Mouse (Mus musculus) B cell, adult 62 days (primary cell): ENCODE data around the gene Olfr190. TPM values are rescaled to one million over a fixed set of nuclear protein-coding genes. Genes with fewer than 3 reads are reported as not detected.

Source experiments
- total RNA-seq: library from RNA; stranded (reverse); gene quantifications from 4 replicates; pipeline ENCODE4 v1.2.4, GENCODE M21; 2023

Olfr190 gene
- total RNA-seq: not detected in 4 replicates

GRCm38 (mm10) chr16:59077905-59078304 lies at the start of gene Olfr190:
Gene Olfr190 (minus strand): TSS chr16:59078005.

GRCm38 (mm10) chr16:59120969-59121368 lies 43.2 kb upstream of the Olfr190 start, which contains the start of gene Olfr194:
Gene Olfr194 (minus strand): TSS chr16:59121069.

GRCm38 (mm10) chr16:59111781-59112180 lies 34.0 kb upstream of the Olfr190 start, which contains the start of gene Olfr193:
Gene Olfr193 (minus strand): TSS chr16:59111881.

GRCm38 (mm10) chr16:59089722-59090121 lies 11.9 kb upstream of the Olfr190 start, which contains the start of gene Olfr191:
Gene Olfr191 (minus strand): TSS chr16:59089822.

GRCm38 (mm10) chr16:59039710-59040109 lies 38.1 kb downstream of the Olfr190 start, which contains the start of gene Olfr187:
Gene Olfr187 (minus strand): TSS chr16:59039767.

GRCm38 (mm10) chr16:59030191-59030590 lies 47.6 kb downstream of the Olfr190 start, which contains the start of gene Olfr186:
Gene Olfr186 (minus strand): TSS chr16:59030291.

Other genes starting within 250 kb of the Olfr190 start
- gene Olfr177, start 203.2 kb downstream of the Olfr190 start, total RNA-seq: not detected in 4 replicates
- not detected in 4 replicates for gene Olfr178, start 185.9 kb downstream of the Olfr190 start, total RNA-seq
- gene Olfr181, start 149.2 kb downstream of the Olfr190 start, total RNA-seq: not detected in 4 replicates
- gene Olfr180, start 148.6 kb downstream of the Olfr190 start, total RNA-seq: not detected in 4 replicates
- gene Olfr183, start 82.6 kb downstream of the Olfr190 start, total RNA-seq: not detected in 4 replicates
- not detected in 4 replicates for gene Olfr186, start 47.7 kb downstream of the Olfr190 start, total RNA-seq
- not detected in 4 replicates for gene Olfr187, start 38.2 kb downstream of the Olfr190 start, total RNA-seq
- not detected in 4 replicates for gene Olfr191, start 11.8 kb upstream of the Olfr190 start, total RNA-seq
- gene Olfr193, start 33.9 kb upstream of the Olfr190 start, total RNA-seq: not detected in 4 replicates
- not detected in 4 replicates for gene Olfr194, start 43.1 kb upstream of the Olfr190 start, total RNA-seq
- not detected in 4 replicates for gene Olfr195, start 69.0 kb upstream of the Olfr190 start, total RNA-seq
- gene Olfr196, start 92.4 kb upstream of the Olfr190 start, total RNA-seq: not detected in 4 replicates
- gene Olfr198, start 125.5 kb upstream of the Olfr190 start, total RNA-seq: not detected in 4 replicates
- not detected in 4 replicates for gene Olfr199, start 141.8 kb upstream of the Olfr190 start, total RNA-seq
- not detected in 4 replicates for gene Olfr201, start 194.6 kb upstream of the Olfr190 start, total RNA-seq
- not detected in 4 replicates for gene Olfr202, start 208.8 kb upstream of the Olfr190 start, total RNA-seq
- not detected in 4 replicates for gene Olfr203, start 220.9 kb upstream of the Olfr190 start, total RNA-seq
- not detected in 4 replicates for gene Olfr204, start 240.2 kb upstream of the Olfr190 start, total RNA-seq